Mouse (Mus musculus) limb, embryonic 14.5 days (tissue): ENCODE results near the gene Ctnna2. TPM values are rescaled to one million over a fixed set of nuclear protein-coding genes. Genes with fewer than 3 reads are reported as not detected.

Experiments used
- ATAC-seq: fragments of 200-750 bp; cut with Nextera tagmentation; 2 replicates; pipeline ENCODE4 v1.8.0; 2017; ENCODE audit warnings: low read depth, moderate number of reproducible peaks, moderate TSS enrichment; ENCODE audit not compliant: low FRiP score
- DNase-seq: peaks from one replicate; pipeline ENCODE4 v3.0.0-alpha.2; 2015; ENCODE audit warnings: low spot score
- H3K27ac ChIP-seq: fragments of 300-500 bp; sonication (generic); replicated peaks from 2 replicates; pipeline ENCODE4 v1.5.1; 2014; ENCODE audit warnings: low read depth, mild to moderate bottlenecking, low read length, moderate library complexity, mixed read lengths
- H3K27me3 ChIP-seq: fragments of 300-500 bp; sonication (generic); 2 replicates; pipeline ENCODE4 v1.6.1; 2014; ENCODE audit warnings: low read length, mixed read lengths; ENCODE audit not compliant: control insufficient read depth, insufficient read depth
- H3K36me3 ChIP-seq: fragments of 300-500 bp; sonication (generic); 2 replicates; pipeline ENCODE4 v1.6.1; 2014; ENCODE audit warnings: mild to moderate bottlenecking, low read length, moderate library complexity, mixed read lengths; ENCODE audit not compliant: control insufficient read depth, insufficient read depth
- H3K4me1 ChIP-seq: fragments of 300-500 bp; sonication (generic); 2 replicates; pipeline ENCODE4 v1.6.1; 2014; ENCODE audit warnings: antibody characterized with exemption, low read length, mixed read lengths; ENCODE audit not compliant: control insufficient read depth, insufficient read depth
- H3K4me2 ChIP-seq: fragments of 300-500 bp; sonication (generic); replicated peaks from 2 replicates; pipeline ENCODE4 v1.6.1; 2014; ENCODE audit warnings: low read depth, mild to moderate bottlenecking, low read length, moderate library complexity; ENCODE audit not compliant: severe bottlenecking
- H3K4me3 ChIP-seq: fragments of 300-500 bp; sonication (generic); replicated peaks from 2 replicates; pipeline ENCODE4 v1.5.1; 2014; ENCODE audit warnings: low read length
- H3K9ac ChIP-seq: fragments of 300-500 bp; sonication (generic); 2 replicates; pipeline ENCODE4 v1.6.1; 2014; ENCODE audit warnings: mild to moderate bottlenecking, low read depth, low read length, moderate library complexity; ENCODE audit not compliant: severe bottlenecking
- H3K9me3 ChIP-seq: fragments of 300-500 bp; sonication (generic); 2 replicates; pipeline ENCODE4 v1.6.1; 2016; ENCODE audit warnings: low read length; ENCODE audit not compliant: control insufficient read depth
- POLR2A ChIP-seq: fragments of 200-500 bp; IDR thresholded peaks from 2 replicates; pipeline ENCODE4 v1.8.0; 2012; ENCODE audit warnings: inconsistent platforms, mild to moderate bottlenecking, moderate library complexity, borderline replicate concordance; ENCODE audit not compliant: insufficient read depth, insufficient read length; ENCODE audit errors: extremely low read depth
- WGBS: fragments of 180-500 bp; shearing (Covaris S2); extraction: QIAGEN DNeasy Blood & Tissue Kit; methylation state at CpG from one replicate; pipeline ENCODE4 v1.1.7; 2014; 5-methylcytosine and 5-hydroxymethylcytosine counted together
- polyA plus RNA-seq, 2 experiments: library from polyadenylated mRNA; depleted of rRNA in 1 of 2; stranded (reverse) in 1 of 2; unstranded in 1 of 2; fragments of >200 nt; fragmentation: Nextera tagmentation in 1 of 2; extraction: Ambion mirVana in 1 of 2; gene quantifications; 2 replicates each; pipeline versions ENCODE4 v1.2.1 to v1.2.3; 2012 to 2014

Ctnna2 gene
- polyA plus RNA-seq, 2 experiments: 1.7 to 2.7 TPM

GRCm38 (mm10) chr6:77424826-77425225 is 554.7 kb downstream of the Ctnna2 start:
- no peak overlapping the region for H3K4me3 ChIP-seq
- H3K27me3 ChIP-seq: no peaks in the 10 kb centered on the region
- no peak overlapping the region for H3K9ac ChIP-seq
- no peaks in the 10 kb centered on the region for H3K4me1 ChIP-seq
- H3K36me3 ChIP-seq: no peaks in the 10 kb centered on the region
- no peaks in the 10 kb centered on the region for H3K9me3 ChIP-seq
- DNase-seq: no peak
- 86% methylated on average over 4 of the region's 4 CpGs for WGBS
- no peak for TF ChIP-seq POLR2A
- H3K27ac ChIP-seq: no peak overlapping the region
- no peak for ATAC-seq
- H3K4me2 ChIP-seq: no peak overlapping the region

GRCm38 (mm10) chr6:77421564-77422139 is 557.8 kb downstream of the Ctnna2 start:
- H3K4me2 ChIP-seq: no peak overlapping the region
- no peaks in the 10 kb centered on the region for H3K36me3 ChIP-seq
- no peak overlapping the region for H3K27ac ChIP-seq
- DNase-seq (peak; percentile 26), ATAC-seq (no peak)
- no peak overlapping the region for H3K4me3 ChIP-seq
- WGBS: 37% methylated on average over 3 of the region's 3 CpGs
- no peaks in the 10 kb centered on the region for H3K4me1 ChIP-seq
- no peak overlapping the region for H3K9ac ChIP-seq
- TF ChIP-seq POLR2A: no peak
- no peaks in the 10 kb centered on the region for H3K27me3 ChIP-seq
- H3K9me3 ChIP-seq: no peaks in the 10 kb centered on the region

- Histone ChIP-seq H3K27me3 (no peaks in the 10 kb centered on the region), H3K9me3 (no peaks in the 10 kb centered on the region), H3K9ac (no peak overlapping the region), H3K27ac (no peak overlapping the region), H3K4me2 (no peak overlapping the region), H3K4me3 (no peak overlapping the region), H3K36me3 (no peaks in the 10 kb centered on the region), H3K4me1 (no peaks in the 10 kb centered on the region)
- no peak for ATAC-seq
- no peak for TF ChIP-seq POLR2A
- 72% methylated on average over 1 of the region's 1 CpGs for WGBS
- DNase-seq: no peak
These were observed 562.5 kb downstream of the Ctnna2 start for GRCm38 (mm10) chr6:77416999-77417398.

- Histone ChIP-seq H3K27me3 (no peaks in the 10 kb centered on the region), H3K27ac (no peak overlapping the region), H3K9me3 (no peaks in the 10 kb centered on the region), H3K4me1 (no peaks in the 10 kb centered on the region), H3K36me3 (no peaks in the 10 kb centered on the region), H3K4me2 (no peak overlapping the region), H3K4me3 (no peak overlapping the region), H3K9ac (no peak overlapping the region)
- ATAC-seq: no peak
- DNase-seq: no peak
- 47% methylated on average over 1 of the region's 1 CpGs for WGBS
- no peak for TF ChIP-seq POLR2A
These were observed 566.0 kb downstream of the Ctnna2 start for GRCm38 (mm10) chr6:77413530-77413929.

GRCm38 (mm10) chr6:77408481-77408880 is 571.0 kb downstream of the Ctnna2 start:
- Histone ChIP-seq H3K4me3 (no peak overlapping the region), H3K4me1 (no peaks in the 10 kb centered on the region), H3K36me3 (no peaks in the 10 kb centered on the region), H3K27me3 (no peaks in the 10 kb centered on the region), H3K9me3 (no peaks in the 10 kb centered on the region), H3K9ac (no peak overlapping the region), H3K4me2 (no peak overlapping the region), H3K27ac (no peak overlapping the region)
- WGBS: 75% methylated on average over 5 of the region's 5 CpGs
- DNase-seq (no peak), ATAC-seq (no peak)
- TF ChIP-seq POLR2A: no peak

GRCm38 (mm10) chr6:77400751-77401150 is 578.7 kb downstream of the Ctnna2 start:
- TF ChIP-seq POLR2A: no peak
- no peaks in the 10 kb centered on the region for H3K4me1 ChIP-seq
- DNase-seq (no peak), ATAC-seq (no peak)
- H3K4me3 ChIP-seq: no peak overlapping the region
- no peaks in the 10 kb centered on the region for H3K27me3 ChIP-seq
- WGBS: 87% methylated on average over 6 of the region's 6 CpGs
- no peak overlapping the region for H3K4me2 ChIP-seq
- no peak overlapping the region for H3K27ac ChIP-seq
- no peak overlapping the region for H3K9ac ChIP-seq
- H3K9me3 ChIP-seq: no peaks in the 10 kb centered on the region
- H3K36me3 ChIP-seq: no peaks in the 10 kb centered on the region
